ENCODE assay signal across 17 mouse cellular contexts in genomic region chr15:97162305-97162704, GRCm38 (mm10).
"Had no signal": no experiment of that assay in that cellular context is flagged by ENCODE, and none has a peak within 500 bp of the region (broad histone marks: within the 10 kb centered on the region; RNA-seq: fewer than 3 reads in every experiment).

No protein-coding gene starts in this region.

- H3K4me2 ChIP-seq: lung, embryonic 15.5 days; midbrain, embryonic 13.5 days; midbrain, embryonic 15.5 days; neural tube, embryonic 12.5 days; stomach, embryonic 15.5 days had no signal

- H3K4me3 ChIP-seq: lung, embryonic 15.5 days; megakaryocyte, embryonic 14.5 days; midbrain, embryonic 13.5 days; midbrain, embryonic 15.5 days; neural tube, embryonic 12.5 days; stomach, embryonic 15.5 days had no signal

- H3K27me3 ChIP-seq: lung, embryonic 15.5 days; megakaryocyte, embryonic 14.5 days; midbrain, embryonic 13.5 days; midbrain, embryonic 15.5 days; neural tube, embryonic 12.5 days; stomach, embryonic 15.5 days had no signal

- H3K36me3 ChIP-seq: lung, embryonic 15.5 days; midbrain, embryonic 13.5 days; midbrain, embryonic 15.5 days; neural tube, embryonic 12.5 days; stomach, embryonic 15.5 days had no signal

- H3K9me3 ChIP-seq: lung, embryonic 15.5 days; midbrain, embryonic 13.5 days; midbrain, embryonic 15.5 days; neural tube, embryonic 12.5 days; stomach, embryonic 15.5 days had no signal

- H3K27ac ChIP-seq: liver, embryonic 14.5 days; lung, embryonic 15.5 days; macrophage; midbrain, embryonic 13.5 days; midbrain, embryonic 15.5 days; neural tube, embryonic 12.5 days; stomach, embryonic 15.5 days; stomach, postnatal 0 days had no signal

- ATAC-seq: lung, postnatal 0 days; midbrain, embryonic 13.5 days; midbrain, embryonic 15.5 days had no signal

- H3K4me1 ChIP-seq: lung, embryonic 15.5 days; megakaryocyte, embryonic 14.5 days; midbrain, embryonic 13.5 days; midbrain, embryonic 15.5 days; neural tube, embryonic 12.5 days; stomach, embryonic 15.5 days had no signal

- DNase-seq: lung, adult 2 months; lung, postnatal 14 days; lung, postnatal 36 days; right cerebral cortex, postnatal 14 days; thymus, adult 2 months; thymus, postnatal 25 days; thymus, postnatal 4 days had no signal

- H3K9ac ChIP-seq: liver, embryonic 14.5 days; lung, embryonic 15.5 days; midbrain, embryonic 13.5 days; midbrain, embryonic 15.5 days; neural tube, embryonic 12.5 days; stomach, embryonic 15.5 days had no signal
